22 mouse cellular contexts compared by ENCODE assay signal in the genomic region with DNA sequence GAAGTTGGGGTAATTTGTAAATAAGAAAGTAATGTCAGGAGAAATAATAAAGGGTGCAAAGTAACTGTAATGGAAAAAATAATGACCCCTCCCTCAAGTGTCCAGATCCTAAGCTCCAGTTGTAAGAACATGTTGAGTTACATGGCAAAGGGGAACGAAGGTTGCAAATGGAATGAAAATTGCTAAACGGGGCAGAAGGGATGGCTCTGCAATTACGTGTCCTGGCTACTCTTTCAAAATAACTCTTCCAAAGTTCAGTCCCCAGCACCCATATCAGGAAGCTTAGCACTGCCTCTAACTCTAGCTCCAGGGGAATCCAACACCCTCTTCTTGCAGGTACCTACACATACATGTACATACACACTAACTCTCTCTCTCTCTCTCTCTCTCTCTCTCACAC. TPM values are rescaled to one million over a fixed set of nuclear protein-coding genes. Genes with fewer than 3 reads are reported as not detected.
A peak's percentile ranks its signal among the peaks of the same experiment; 100 is the strongest.
DNase-seq lines count a peak whose midpoint lies in the region; ATAC-seq and TF ChIP-seq lines count a peak whose summit lies in the region.
"Had no signal": no experiment of that assay in that cellular context is flagged by ENCODE, and none has a peak within 500 bp of the region (broad histone marks: within the 10 kb centered on the region; RNA-seq: fewer than 3 reads in every experiment).

No protein-coding gene starts in this region.

- H3K27me3 ChIP-seq in liver, embryonic 15.5 days, result no peaks in the 10 kb centered on the region
- H3K27me3 ChIP-seq in liver, embryonic 11.5 days (replicated peaks; ENCODE audit: control insufficient read depth, insufficient read depth, low read length), result no peaks in the 10 kb centered on the region
- no peaks in the 10 kb centered on the region for H3K27me3 ChIP-seq in midbrain, embryonic 11.5 days (ENCODE audit: control insufficient read depth, insufficient read depth, low read length)
- H3K27me3 ChIP-seq in midbrain, embryonic 13.5 days, result no peaks in the 10 kb centered on the region
- no peaks in the 10 kb centered on the region for H3K27me3 ChIP-seq in liver, postnatal 0 days (ENCODE audit: insufficient read depth, low read length)
- H3K27me3 ChIP-seq: embryonic facial prominence, embryonic 12.5 days; Patski had no signal

- DNase-seq in liver, embryonic 11.5 days (ENCODE audit: low spot score), result no peak
- peak; percentile 35 for DNase-seq in midbrain, embryonic 11.5 days (ENCODE audit: low spot score, missing footprints)
- peak; percentile 89 for DNase-seq in adipocyte (ENCODE audit: low spot score)
- no peak for DNase-seq in liver, postnatal 0 days
- no peak for DNase-seq in layer of hippocampus, adult 2 months (ENCODE audit: low spot score in 2 of 2)
- no peak for DNase-seq in layer of hippocampus, postnatal 10 days (ENCODE audit: low spot score in 2 of 2)
- DNase-seq: adrenal gland, adult 2 months; adrenal gland, postnatal 10 days; adrenal gland, postnatal 25 days; cerebellum, adult 11-12 months; cerebellum, adult 2 months; cerebellum, adult 9-10 months; cerebellum, postnatal 10 days; cerebellum, postnatal 25 days had no signal

- H3K9me3 ChIP-seq in liver, embryonic 15.5 days (replicated peaks), result no peaks in the 10 kb centered on the region
- no peaks in the 10 kb centered on the region for H3K9me3 ChIP-seq in liver, embryonic 11.5 days (ENCODE audit: control insufficient read depth, low read length)
- H3K9me3 ChIP-seq in midbrain, embryonic 11.5 days (ENCODE audit: control insufficient read depth, low read length), result no peaks in the 10 kb centered on the region
- no peaks in the 10 kb centered on the region for H3K9me3 ChIP-seq in midbrain, embryonic 13.5 days
- H3K9me3 ChIP-seq in liver, postnatal 0 days (ENCODE audit: low read length), result no peaks in the 10 kb centered on the region
- H3K9me3 ChIP-seq: embryonic facial prominence, embryonic 10.5 days; embryonic facial prominence, embryonic 12.5 days had no signal

- H3K27ac ChIP-seq in liver, embryonic 15.5 days (replicated peaks), result 0 out of 2 replicates have a peak overlapping the region, but pooled peaks have one; percentile 14
- H3K27ac ChIP-seq in liver, embryonic 11.5 days (ENCODE audit: low read depth, low read length), result no peak overlapping the region
- no peak overlapping the region for H3K27ac ChIP-seq in midbrain, embryonic 11.5 days (ENCODE audit: low read depth, low read length)
- no peak overlapping the region for H3K27ac ChIP-seq in midbrain, embryonic 13.5 days
- no peak overlapping the region for H3K27ac ChIP-seq in liver, postnatal 0 days (ENCODE audit: low read depth)
- no peak overlapping the region for H3K27ac ChIP-seq in layer of hippocampus, adult 2 months
- H3K27ac ChIP-seq: embryonic facial prominence, embryonic 10.5 days; embryonic facial prominence, embryonic 12.5 days had no signal

- TF ChIP-seq EP300 in liver, postnatal 0 days (IDR thresholded peaks at IDR 0.05; ENCODE audit: low read depth), result 0 out of 2 replicates have a peak, but pooled peaks have one; percentile 15

- WGBS in liver, embryonic 15.5 days (ENCODE audit: insufficient replicate concordance), result 86% methylated on average over 3 of the region's 3 CpGs
- 88% methylated on average over 3 of the region's 3 CpGs for WGBS in liver, embryonic 11.5 days
- WGBS in midbrain, embryonic 11.5 days, result 90% methylated on average over 3 of the region's 3 CpGs
- WGBS in midbrain, embryonic 13.5 days, result 93% methylated on average over 3 of the region's 3 CpGs
- 57% methylated on average over 3 of the region's 3 CpGs for WGBS in liver, postnatal 0 days (ENCODE audit: insufficient replicate concordance)

- TF ChIP-seq CTCF in liver, postnatal 0 days (IDR thresholded peaks at IDR 0.05; ENCODE audit: low read depth), result no peak
- TF ChIP-seq CTCF in layer of hippocampus, adult 2 months (conservative IDR thresholded peaks at IDR 0.05), result no peak

- no peak overlapping the region for H3K9ac ChIP-seq in liver, embryonic 15.5 days
- no peak overlapping the region for H3K9ac ChIP-seq in liver, embryonic 11.5 days (ENCODE audit: low read depth, low read length)
- no peak overlapping the region for H3K9ac ChIP-seq in midbrain, embryonic 11.5 days (ENCODE audit: low read length)
- H3K9ac ChIP-seq in midbrain, embryonic 13.5 days (replicated peaks), result no peak overlapping the region
- H3K9ac ChIP-seq in liver, postnatal 0 days (replicated peaks), result no peak overlapping the region
- H3K9ac ChIP-seq: embryonic facial prominence, embryonic 12.5 days had no signal

- no peak overlapping the region for H3K4me2 ChIP-seq in liver, embryonic 15.5 days
- H3K4me2 ChIP-seq in liver, embryonic 11.5 days, result no peak overlapping the region
- no peak overlapping the region for H3K4me2 ChIP-seq in midbrain, embryonic 11.5 days
- no peak overlapping the region for H3K4me2 ChIP-seq in midbrain, embryonic 13.5 days (replicated peaks)
- no peak overlapping the region for H3K4me2 ChIP-seq in liver, postnatal 0 days (ENCODE audit: low read depth, low read length)
- H3K4me2 ChIP-seq: embryonic facial prominence, embryonic 12.5 days had no signal

- 0 out of 2 replicates have a peak, but pooled peaks cover 4% of the 10 kb centered on the region for H3K36me3 ChIP-seq in liver, embryonic 15.5 days (replicated peaks)
- no peaks in the 10 kb centered on the region for H3K36me3 ChIP-seq in liver, embryonic 11.5 days (ENCODE audit: control insufficient read depth, insufficient read depth, low read length)
- H3K36me3 ChIP-seq in midbrain, embryonic 11.5 days (ENCODE audit: control insufficient read depth, insufficient read depth, low read length), result no peaks in the 10 kb centered on the region
- H3K36me3 ChIP-seq in midbrain, embryonic 13.5 days, result 0 out of 2 replicates have a peak, but pooled peaks cover 2% of the 10 kb centered on the region
- no peaks in the 10 kb centered on the region for H3K36me3 ChIP-seq in liver, postnatal 0 days (replicated peaks; ENCODE audit: insufficient read depth, low read length)
- H3K36me3 ChIP-seq: embryonic facial prominence, embryonic 10.5 days; embryonic facial prominence, embryonic 12.5 days had no signal

- peaks cover 47% of the 10 kb centered on the region for H3K4me1 ChIP-seq in liver, embryonic 15.5 days (replicated peaks)
- H3K4me1 ChIP-seq in liver, embryonic 11.5 days (replicated peaks; ENCODE audit: control insufficient read depth, insufficient read depth, low read length), result peaks cover 25% of the 10 kb centered on the region
- H3K4me1 ChIP-seq in midbrain, embryonic 11.5 days (ENCODE audit: control insufficient read depth, insufficient read depth, low read length), result peaks cover 2% of the 10 kb centered on the region; the same call in 1 of the 2 replicates
- H3K4me1 ChIP-seq in midbrain, embryonic 13.5 days (replicated peaks), result peaks cover 29% of the 10 kb centered on the region
- H3K4me1 ChIP-seq in liver, postnatal 0 days (ENCODE audit: insufficient read depth), result peaks cover 16% of the 10 kb centered on the region

- no peak for ATAC-seq in liver, embryonic 15.5 days (ENCODE audit: insufficient read depth)
- ATAC-seq in liver, embryonic 11.5 days (replicated peaks; ENCODE audit: low FRiP score), result no peak
- ATAC-seq in midbrain, embryonic 11.5 days (ENCODE audit: low FRiP score), result no peak
- no peak for ATAC-seq in midbrain, embryonic 13.5 days
- peak; percentile 66 for ATAC-seq in liver, postnatal 0 days
- ATAC-seq: activated CD4-positive, CD25-positive, alpha-beta regulatory T cell, adult 4 months; forebrain, embryonic 14.5 days; forebrain, embryonic 16.5 days; Patski had no signal

- H3K4me3 ChIP-seq in liver, embryonic 15.5 days (replicated peaks), result no peak overlapping the region
- H3K4me3 ChIP-seq in liver, embryonic 11.5 days (ENCODE audit: low read depth, low read length), result no peak overlapping the region
- no peak overlapping the region for H3K4me3 ChIP-seq in midbrain, embryonic 11.5 days (ENCODE audit: low read depth, low read length)
- H3K4me3 ChIP-seq in midbrain, embryonic 13.5 days (replicated peaks), result no peak overlapping the region
- H3K4me3 ChIP-seq in liver, postnatal 0 days (ENCODE audit: low read depth, low read length), result no peak overlapping the region
- no peak overlapping the region for H3K4me3 ChIP-seq in layer of hippocampus, adult 2 months
- H3K4me3 ChIP-seq: embryonic facial prominence, embryonic 10.5 days; embryonic facial prominence, embryonic 12.5 days had no signal

RNA-seq across cellular contexts. Expression of a gene that starts 6.6 kb away (rescaled TPM):
- 34.9 and 36.7 TPM in 2 replicates for polyA plus RNA-seq in liver, embryonic 15.5 days (2015; fragmentation: Nextera tagmentation; extraction: Ambion mirVana)
- polyA plus RNA-seq in liver, embryonic 11.5 days (2014; fragmentation: Nextera tagmentation; extraction: Ambion mirVana), result 41.9 and 45.0 TPM in 2 replicates
- 61.0 and 62.6 TPM in 2 replicates for polyA plus RNA-seq in midbrain, embryonic 11.5 days (2014; fragmentation: Nextera tagmentation; extraction: Ambion mirVana)
- polyA plus RNA-seq in midbrain, embryonic 13.5 days (2015; fragmentation: Nextera tagmentation; extraction: Ambion mirVana), result 77.6 and 78.7 TPM in 2 replicates
- 28.2 and 30.4 TPM in 2 replicates for polyA plus RNA-seq in liver, postnatal 0 days (2015; fragmentation: Nextera tagmentation; extraction: Ambion mirVana)
- total RNA-seq in layer of hippocampus, adult 2 months (2021), result 100 to 1,000 TPM; 222 to 229 TPM
- total RNA-seq in layer of hippocampus, postnatal 10 days (2021), result 100 to 1,000 TPM; 147 to 148 TPM

Comparison
In these comparisons a context has a peak if more than half of its experiments do, and no peak if none do; other contexts are left out.
1. DNase-seq: peak in midbrain, embryonic 11.5 days (single experiment) and adipocyte (single experiment); none in liver, embryonic 11.5 days (single experiment), liver, postnatal 0 days (single experiment), layer of hippocampus, adult 2 months (0 of 2) and layer of hippocampus, postnatal 10 days (0 of 2).